Mouse (Mus musculus): ENCODE measurements around the gene Blm.
A peak's percentile ranks its signal among the peaks of the same experiment; 100 is the strongest.

The Blm gene

DNA sequence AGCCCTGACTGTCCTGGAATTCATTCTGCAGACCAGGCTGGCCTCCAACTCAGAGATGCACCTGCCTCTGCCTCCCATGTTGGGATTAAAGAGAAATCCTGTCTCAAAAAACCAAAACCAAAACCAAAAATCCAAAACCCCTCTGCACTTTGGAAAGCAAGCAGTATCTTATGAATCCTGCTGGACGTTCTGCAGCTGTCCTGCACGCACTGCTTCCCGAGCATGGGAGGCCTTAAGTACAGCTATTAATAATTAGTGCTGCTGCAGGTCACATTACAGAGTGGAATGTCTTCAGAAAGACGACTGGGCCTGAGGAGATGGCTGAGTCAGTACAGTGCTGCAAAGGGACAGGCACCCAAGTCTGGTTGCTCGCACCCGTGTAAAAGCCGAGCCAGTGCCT is 73.0 kb downstream of the Blm start:
- DNase-seq (ENCODE audit: low spot score in 2 of 2): no peak

DNA sequence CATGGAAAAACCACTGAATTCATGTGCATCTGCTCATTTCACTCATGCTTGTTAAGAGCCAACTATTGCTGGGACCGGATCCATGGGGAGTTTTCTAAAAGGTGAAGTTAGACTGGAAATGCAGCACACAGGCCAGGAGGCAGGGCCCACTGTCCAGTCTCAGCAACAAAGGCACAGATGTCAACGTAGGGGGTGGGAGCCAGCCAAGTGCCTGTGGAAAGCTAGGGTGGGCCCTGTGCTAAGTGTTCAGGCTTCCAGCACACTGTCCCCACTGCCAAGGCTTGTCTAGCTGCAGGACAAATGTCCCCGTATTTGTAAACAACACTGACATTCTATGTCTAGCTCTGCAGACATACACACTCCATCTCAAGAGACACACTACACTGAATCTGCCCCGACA is 74.0 kb downstream of the Blm start:
- no peak for DNase-seq (ENCODE audit: low spot score in 2 of 2)

DNA sequence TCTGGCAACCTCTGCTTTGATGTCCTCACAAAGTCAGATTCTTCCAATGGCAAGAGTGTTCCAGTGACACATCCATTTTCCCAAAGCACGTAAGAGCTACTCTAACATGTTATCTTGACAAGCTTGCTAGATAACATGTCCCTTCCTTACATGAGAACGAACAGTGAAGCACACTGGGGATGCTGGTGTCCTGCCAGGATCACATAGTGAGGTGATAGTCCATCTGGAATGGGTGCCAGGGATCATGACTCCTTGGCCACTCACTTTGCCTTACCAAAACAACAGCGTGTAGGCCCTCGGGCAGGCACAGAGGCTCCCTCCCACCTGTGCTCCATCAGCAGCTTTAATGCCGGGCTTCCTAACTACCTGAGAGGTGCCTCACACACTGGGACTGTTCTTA is 74.7 kb downstream of the Blm start:
- DNase-seq (ENCODE audit: low spot score in 2 of 2): no peak

DNA sequence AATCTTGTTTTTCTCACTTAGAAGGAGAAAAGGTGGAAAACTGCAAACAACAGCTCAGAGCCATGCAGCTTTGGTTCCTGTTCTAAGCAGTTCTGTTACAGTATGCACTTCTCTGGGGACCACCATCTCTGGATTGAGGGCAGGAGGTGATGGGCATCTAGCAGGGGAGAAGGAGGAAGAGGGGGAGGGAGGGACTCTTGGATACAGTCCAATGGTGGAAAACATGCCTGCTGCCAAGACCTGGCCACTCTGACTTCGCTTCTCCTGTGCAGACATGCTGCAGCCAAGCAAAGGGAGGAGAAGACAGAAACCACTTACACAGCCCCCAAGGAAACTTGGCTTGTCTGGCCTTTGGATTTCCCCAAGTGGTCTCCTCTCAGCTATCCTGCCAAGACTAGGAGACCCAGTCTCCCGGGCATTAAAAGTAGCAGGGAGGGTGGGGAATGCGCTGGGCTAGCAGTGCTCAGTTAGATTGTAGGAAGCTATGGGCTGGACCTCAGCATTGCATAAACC is 77.0 kb downstream of the Blm start:
- no peak for DNase-seq (ENCODE audit: low spot score in 2 of 2)

- peak in 1 of 2 experiments; percentile 55 for DNase-seq (ENCODE audit: low spot score in 2 of 2)
These were observed 77.7 kb downstream of the Blm start for GRCm38 (mm10) chr7:80457241-80457640.

GRCm38 (mm10) chr7:80456327-80456726 is 78.6 kb downstream of the Blm start:
- DNase-seq (ENCODE audit: low spot score in 2 of 2): no peak

GRCm38 (mm10) chr7:80455505-80456160 is 79.3 kb downstream of the Blm start:
- DNase-seq (ENCODE audit: low spot score in 2 of 2): no peak

- DNase-seq (ENCODE audit: low spot score in 2 of 2): no peak
These were observed 80.1 kb downstream of the Blm start for GRCm38 (mm10) chr7:80454786-80455185.

- DNase-seq (ENCODE audit: low spot score in 2 of 2): no peak
These were observed 80.9 kb downstream of the Blm start for GRCm38 (mm10) chr7:80453997-80454396.

DNA sequence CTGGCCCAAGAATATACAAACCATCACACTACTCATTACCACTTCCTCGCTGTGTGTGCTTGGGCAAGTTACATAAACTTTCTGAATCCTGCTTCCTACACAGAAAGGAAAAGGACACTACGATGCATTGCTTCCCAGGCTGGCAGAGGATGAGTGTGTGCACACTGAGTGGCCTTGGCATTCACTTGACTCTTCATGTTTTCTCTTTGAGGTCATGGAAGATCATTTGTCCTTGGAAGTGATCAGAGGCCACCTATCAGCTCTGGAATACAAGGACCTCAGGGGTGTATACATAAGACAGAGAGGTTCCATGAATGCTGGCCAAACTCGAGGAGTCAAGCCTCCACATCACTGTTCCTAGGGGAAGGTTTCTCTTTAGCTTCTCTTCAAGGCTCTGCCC is 81.8 kb downstream of the Blm start:
- DNase-seq (ENCODE audit: low spot score in 2 of 2): no peak

GRCm38 (mm10) chr7:80452241-80452640 is 82.7 kb downstream of the Blm start:
- DNase-seq (ENCODE audit: low spot score in 2 of 2): no peak

- no peak for DNase-seq (ENCODE audit: low spot score in 2 of 2)
These were observed 83.2 kb downstream of the Blm start for GRCm38 (mm10) chr7:80451550-80452232.

DNA sequence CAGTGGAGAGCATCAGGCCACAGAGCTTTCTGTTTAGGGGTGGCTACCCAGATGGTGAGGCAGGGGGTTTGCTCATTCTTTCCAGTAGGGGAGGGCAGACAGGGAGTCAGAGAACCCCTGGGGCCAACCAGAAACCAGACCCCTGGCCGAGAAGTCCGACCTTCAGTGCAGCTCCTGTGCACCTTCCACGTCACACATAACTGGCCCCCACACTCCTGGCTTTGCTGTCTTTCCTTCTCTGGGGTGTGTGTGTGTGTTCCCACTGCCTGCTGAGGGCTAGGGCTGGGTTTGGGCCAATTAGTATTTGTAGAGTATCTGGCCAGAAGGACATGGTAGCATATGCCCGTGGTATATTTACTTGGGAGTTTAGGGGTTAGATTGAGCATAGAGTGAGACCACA is 84.6 kb downstream of the Blm start:
- no peak for DNase-seq (ENCODE audit: low spot score in 2 of 2)

- DNase-seq (ENCODE audit: low spot score in 2 of 2): no peak
These were observed 85.3 kb downstream of the Blm start for GRCm38 (mm10) chr7:80449620-80450091.

DNA sequence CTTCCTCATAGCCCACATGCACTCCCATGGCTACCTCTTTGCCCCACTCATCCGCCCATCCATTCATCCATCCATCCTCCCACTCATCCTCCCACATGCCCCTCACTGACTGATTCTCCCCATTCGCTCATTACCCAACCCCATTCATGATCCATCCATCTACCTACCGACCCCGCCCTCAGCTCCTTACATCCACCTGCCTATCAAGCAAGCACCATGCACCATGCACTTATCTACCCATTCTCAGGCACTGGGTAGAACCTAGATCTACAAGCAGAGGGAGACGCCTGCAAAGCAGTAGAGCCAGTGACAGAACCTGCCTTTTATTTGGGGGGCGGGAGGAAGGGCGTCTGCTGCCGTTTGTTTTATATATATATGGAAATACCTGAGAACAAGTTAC is 87.6 kb downstream of the Blm start:
- no peak for DNase-seq (ENCODE audit: low spot score in 2 of 2)

GRCm38 (mm10) chr7:80446221-80446878 is 88.6 kb downstream of the Blm start:
- DNase-seq (ENCODE audit: low spot score in 2 of 2): no peak

DNA sequence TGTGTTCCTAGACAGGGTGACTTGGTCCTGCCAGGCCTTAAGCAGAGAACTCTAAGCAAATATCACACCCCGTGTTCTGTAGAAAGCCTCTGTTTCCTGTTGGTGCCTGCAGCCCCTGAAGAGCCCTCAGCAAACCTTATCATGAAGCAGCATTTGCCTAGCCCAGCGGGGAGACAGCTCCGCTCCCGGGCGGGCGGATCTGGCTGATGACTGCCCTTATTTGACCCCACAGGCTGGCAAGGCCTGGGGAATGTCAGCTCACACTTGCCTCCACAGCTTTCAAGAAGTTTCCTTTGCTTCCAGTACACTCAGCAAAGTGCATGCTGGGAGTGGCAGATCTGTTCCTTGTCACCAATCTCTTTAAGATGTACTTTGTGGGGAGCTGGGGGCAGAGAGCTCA is 89.4 kb downstream of the Blm start:
- no peak for DNase-seq (ENCODE audit: low spot score in 2 of 2)

- DNase-seq (ENCODE audit: low spot score in 2 of 2): no peak
These were observed 90.3 kb downstream of the Blm start for GRCm38 (mm10) chr7:80444401-80445249.

- DNase-seq (ENCODE audit: low spot score in 2 of 2): no peak
These were observed 91.8 kb downstream of the Blm start for GRCm38 (mm10) chr7:80443124-80443523.

DNA sequence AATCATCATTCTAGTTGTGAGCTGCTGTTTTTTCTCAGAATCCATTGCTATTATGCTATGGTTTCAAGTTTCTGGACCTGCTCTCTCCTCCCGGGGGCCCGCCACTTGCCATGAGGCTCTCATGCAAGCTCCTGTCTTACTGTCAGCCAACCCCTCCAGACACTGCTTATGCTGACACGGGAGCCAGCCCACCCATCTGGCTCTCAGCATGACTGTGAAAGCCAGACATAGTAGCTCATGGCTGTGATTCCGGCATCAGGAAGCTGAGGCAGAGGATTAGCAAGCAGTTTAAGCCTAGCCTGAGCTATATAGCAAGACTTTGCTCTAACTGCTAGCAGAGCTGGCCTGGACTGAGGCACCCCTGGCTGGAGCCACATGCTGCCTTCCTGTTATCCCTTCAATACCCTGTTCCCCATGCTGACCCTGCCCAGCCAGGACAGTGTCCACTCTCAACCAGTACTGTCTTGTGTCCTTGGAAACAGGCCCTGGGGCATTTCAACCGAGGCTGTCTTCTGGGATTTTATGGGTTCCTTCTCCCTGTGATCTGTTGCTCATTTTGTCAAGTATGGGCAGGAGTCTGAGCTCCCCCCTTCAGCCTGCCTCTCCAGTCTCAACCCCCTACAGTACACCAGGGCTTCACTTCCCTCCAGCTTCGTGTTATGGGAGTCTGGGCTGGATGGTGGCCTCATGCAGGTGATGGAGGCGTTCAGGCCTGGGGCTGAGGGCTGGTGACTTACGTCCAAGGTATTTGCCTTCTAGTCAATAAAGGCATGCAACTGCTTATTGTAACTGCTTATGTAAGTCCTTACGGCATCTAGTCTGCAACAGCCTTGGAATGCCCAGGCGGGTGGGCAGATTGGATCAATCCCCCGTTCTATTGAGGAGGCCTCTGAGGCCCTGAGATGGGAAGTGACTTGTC is 92.7 kb downstream of the Blm start:
- no peak for DNase-seq (ENCODE audit: low spot score in 2 of 2)

DNA sequence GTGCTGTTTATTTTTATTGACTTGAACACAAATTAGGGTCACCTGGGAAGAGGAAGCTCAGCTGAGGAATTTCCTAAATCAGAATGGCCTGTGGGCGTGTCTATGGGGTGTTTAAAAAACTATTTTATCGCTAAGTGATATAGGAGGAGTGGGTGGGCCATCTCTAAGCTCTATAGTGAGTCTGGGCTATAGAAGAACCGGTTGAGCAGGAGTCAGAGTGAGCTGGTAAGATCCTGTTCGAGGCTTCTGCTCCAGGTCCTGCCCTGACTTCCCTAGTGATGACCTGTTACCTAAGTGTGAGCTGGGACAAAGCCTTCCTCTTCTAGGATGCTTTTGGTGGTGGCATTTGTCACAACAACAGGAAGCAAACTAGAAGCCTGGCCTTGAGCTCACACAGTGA is 94.2 kb downstream of the Blm start:
- DNase-seq (ENCODE audit: low spot score in 2 of 2): no peak
